Mouse (Mus musculus): Measurements from ENCODE around the gene Gm49388. TPM values are rescaled to one million over a fixed set of nuclear protein-coding genes. Genes with fewer than 3 reads are reported as not detected.
A peak's percentile ranks its signal among the peaks of the same experiment; 100 is the strongest.

Gene Gm49388
- total and polyA plus RNA-seq, 2 experiments = not detected

DNA sequence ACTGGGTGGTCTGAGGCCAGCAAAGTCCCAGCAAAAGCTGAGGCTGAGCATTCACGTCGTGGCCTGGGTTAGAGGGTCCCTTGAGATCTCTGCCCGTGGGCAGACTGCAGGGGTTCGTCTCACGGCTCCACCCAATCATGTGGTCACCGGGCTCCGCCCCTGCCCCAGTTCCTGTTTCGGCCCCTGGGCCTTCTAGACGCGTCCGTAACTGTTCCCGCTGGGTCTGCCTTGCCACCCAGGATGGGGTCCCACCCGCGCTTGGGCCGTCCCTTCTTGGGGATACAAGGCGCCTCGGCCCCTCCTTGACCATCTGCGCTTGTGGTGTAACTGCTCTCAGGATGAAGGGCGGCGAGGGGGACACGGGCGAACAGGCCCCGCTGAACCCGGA is 15.8 kb upstream of the Gm49388 start, which contains the start of gene Orai3:
Orai3 (plus strand) TSS at position 165 of the 388 bp plus-strand sequence.
- DNase-seq (ENCODE audit: extremely low read depth, low read depth, low spot score) = peak; percentile 77
- 0% methylated on average over 24 of the region's 24 CpGs for WGBS
- Histone ChIP-seq H3K27ac (replicated peaks; ENCODE audit: insufficient read depth, low read depth, low read length) (peak within 1 kb of the TSS; percentile 87), H3K9ac (ENCODE audit: low read depth, low read length) (peak within 1 kb of the TSS; percentile 98), H3K4me1 (ENCODE audit: control insufficient read depth, insufficient read depth, low read length) (peaks cover 12% of the 10 kb centered on the region), H3K27me3 (ENCODE audit: control insufficient read depth, insufficient read depth, low read length) (no peaks in the 10 kb centered on the region), H3K79me2 (ENCODE audit: control insufficient read depth, insufficient read depth, low read length) (no peaks in the 10 kb centered on the region; the same call in 1 of the 2 replicates), H3K36me3 (ENCODE audit: control insufficient read depth, insufficient read depth, low read length) (no peaks in the 10 kb centered on the region), H3K4me3 (ENCODE audit: insufficient read depth, low read depth, low read length) (peak within 1 kb of the TSS; percentile 96)
- TF ChIP-seq CTCF (IDR thresholded peaks at IDR 0.05; ENCODE audit: low read depth, low read length) (no peak), POLR2A (IDR thresholded peaks at IDR 0.05; ENCODE audit: extremely low read depth, insufficient read depth, low read length) (peak; percentile 93)

GRCm38 (mm10) chr7:127770039-127770905 is 15.1 kb upstream of the Gm49388 start:
- Histone ChIP-seq H3K79me2 (ENCODE audit: control insufficient read depth, insufficient read depth, low read length) (no peaks in the 10 kb centered on the region; the same call in 1 of the 2 replicates), H3K27me3 (ENCODE audit: control insufficient read depth, insufficient read depth, low read length) (no peaks in the 10 kb centered on the region), H3K27ac (replicated peaks; ENCODE audit: insufficient read depth, low read depth, low read length) (peak overlapping the region; percentile 87), H3K9ac (ENCODE audit: low read depth, low read length) (peak overlapping the region; percentile 98), H3K4me1 (ENCODE audit: control insufficient read depth, insufficient read depth, low read length) (peaks cover 12% of the 10 kb centered on the region), H3K4me3 (ENCODE audit: insufficient read depth, low read depth, low read length) (peak overlapping the region; percentile 96), H3K36me3 (ENCODE audit: control insufficient read depth, insufficient read depth, low read length) (no peaks in the 10 kb centered on the region)
- WGBS = 2% methylated on average over 27 of the region's 27 CpGs
- TF ChIP-seq CTCF (IDR thresholded peaks at IDR 0.05; ENCODE audit: low read depth, low read length) (no peak), POLR2A (IDR thresholded peaks at IDR 0.05; ENCODE audit: extremely low read depth, insufficient read depth, low read length) (no peak)
- DNase-seq (ENCODE audit: extremely low read depth, low read depth, low spot score) = no peak

- Histone ChIP-seq H3K36me3 (ENCODE audit: control insufficient read depth, insufficient read depth, low read length) (no peaks in the 10 kb centered on the region), H3K4me3 (ENCODE audit: insufficient read depth, low read depth, low read length) (no peak overlapping the region), H3K9ac (ENCODE audit: low read depth, low read length) (no peak overlapping the region), H3K4me1 (ENCODE audit: control insufficient read depth, insufficient read depth, low read length) (peaks cover 17% of the 10 kb centered on the region), H3K27ac (replicated peaks; ENCODE audit: insufficient read depth, low read depth, low read length) (no peak overlapping the region), H3K79me2 (ENCODE audit: control insufficient read depth, insufficient read depth, low read length) (no peaks in the 10 kb centered on the region; the same call in 1 of the 2 replicates), H3K27me3 (ENCODE audit: control insufficient read depth, insufficient read depth, low read length) (no peaks in the 10 kb centered on the region)
- TF ChIP-seq CTCF (IDR thresholded peaks at IDR 0.05; ENCODE audit: low read depth, low read length) = no peak
- TF ChIP-seq POLR2A (IDR thresholded peaks at IDR 0.05; ENCODE audit: extremely low read depth, insufficient read depth, low read length) = no peak
- no peak for DNase-seq (ENCODE audit: extremely low read depth, low read depth, low spot score)
- 68% methylated on average over 5 of the region's 5 CpGs for WGBS
Measured at GRCm38 (mm10) chr7:127771262-127771661, 14.1 kb upstream of the Gm49388 start.

DNA sequence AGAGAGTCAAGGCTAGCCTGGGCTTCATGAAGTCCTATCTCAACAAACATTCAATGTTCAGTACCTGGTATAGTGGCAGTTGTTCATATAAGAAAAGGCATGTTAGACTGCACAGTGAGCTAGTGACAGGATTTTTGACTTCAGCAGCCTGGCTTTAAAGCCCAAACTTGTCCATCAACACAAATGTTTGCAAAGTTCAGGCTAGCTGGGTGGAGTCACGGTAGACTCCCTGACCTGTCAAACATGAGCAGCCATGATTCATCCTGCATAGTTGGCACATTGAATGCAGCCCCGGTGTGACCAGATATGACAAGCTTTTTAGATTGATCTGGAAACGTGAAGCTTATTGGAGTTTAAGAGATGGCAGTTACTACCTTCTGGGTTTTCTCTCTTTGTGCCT is 13.3 kb upstream of the Gm49388 start:
- Histone ChIP-seq H3K27ac (replicated peaks; ENCODE audit: insufficient read depth, low read depth, low read length) (no peak overlapping the region), H3K79me2 (ENCODE audit: control insufficient read depth, insufficient read depth, low read length) (no peaks in the 10 kb centered on the region; the same call in 1 of the 2 replicates)
- TF ChIP-seq CTCF (IDR thresholded peaks at IDR 0.05; ENCODE audit: low read depth, low read length) (no peak), POLR2A (IDR thresholded peaks at IDR 0.05; ENCODE audit: extremely low read depth, insufficient read depth, low read length) (no peak)

DNA sequence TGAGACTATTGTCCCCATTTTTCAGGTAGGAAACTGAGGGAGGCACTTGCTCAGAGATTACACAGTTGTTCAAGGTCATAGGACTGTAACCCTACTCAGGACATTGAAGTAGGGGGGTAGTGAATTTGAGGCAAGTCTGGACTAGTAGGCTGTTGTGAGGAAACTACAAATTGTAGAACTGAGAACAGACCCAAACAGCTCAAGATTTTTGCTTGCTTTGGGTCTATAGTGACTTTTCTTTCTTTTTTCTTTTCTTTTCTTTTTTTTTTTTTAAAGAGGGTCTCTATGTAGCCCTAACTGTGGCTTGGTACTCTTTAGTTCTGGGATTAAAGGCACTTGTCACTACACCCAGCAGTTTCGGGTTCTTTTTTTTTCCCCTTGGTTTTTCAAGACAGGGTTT is 12.9 kb upstream of the Gm49388 start:
- Histone ChIP-seq H3K36me3 (ENCODE audit: control insufficient read depth, insufficient read depth, low read length) (no peaks in the 10 kb centered on the region), H3K4me1 (ENCODE audit: control insufficient read depth, insufficient read depth, low read length) (peaks cover 17% of the 10 kb centered on the region), H3K27ac (replicated peaks; ENCODE audit: insufficient read depth, low read depth, low read length) (no peak overlapping the region), H3K9ac (ENCODE audit: low read depth, low read length) (no peak overlapping the region), H3K27me3 (ENCODE audit: control insufficient read depth, insufficient read depth, low read length) (no peaks in the 10 kb centered on the region), H3K79me2 (ENCODE audit: control insufficient read depth, insufficient read depth, low read length) (peaks cover 2% of the 10 kb centered on the region; the same call in 1 of the 2 replicates), H3K4me3 (ENCODE audit: insufficient read depth, low read depth, low read length) (no peak overlapping the region)
- no peak for DNase-seq (ENCODE audit: extremely low read depth, low read depth, low spot score)
- TF ChIP-seq CTCF (IDR thresholded peaks at IDR 0.05; ENCODE audit: low read depth, low read length) = no peak
- TF ChIP-seq POLR2A (IDR thresholded peaks at IDR 0.05; ENCODE audit: extremely low read depth, insufficient read depth, low read length) = no peak
- 93% methylated on average over 1 of the region's 1 CpGs for WGBS

More for the DNA sequence above, 13.3 kb upstream of the Gm49388 start:
- no peak overlapping the region for H3K4me3 ChIP-seq (ENCODE audit: insufficient read depth, low read depth, low read length)
- WGBS = 18% methylated on average over 3 of the region's 3 CpGs
- peaks cover 17% of the 10 kb centered on the region for H3K4me1 ChIP-seq (ENCODE audit: control insufficient read depth, insufficient read depth, low read length)
- no peak overlapping the region for H3K9ac ChIP-seq (ENCODE audit: low read depth, low read length)
- peak; percentile 64 for DNase-seq (ENCODE audit: extremely low read depth, low read depth, low spot score)
- no peaks in the 10 kb centered on the region for H3K36me3 ChIP-seq (ENCODE audit: control insufficient read depth, insufficient read depth, low read length)
- H3K27me3 ChIP-seq (ENCODE audit: control insufficient read depth, insufficient read depth, low read length) = no peaks in the 10 kb centered on the region
